Mouse (Mus musculus) central nervous system, embryonic 18 days (tissue): ENCODE data around the gene Babam1. TPM values are rescaled to one million over a fixed set of nuclear protein-coding genes. Genes with fewer than 3 reads are reported as not detected.

Source experiments
- polyA plus RNA-seq: library from polyadenylated mRNA; depleted of rRNA; stranded (reverse); fragments of >200 nt; gene quantifications from 2 replicates; pipeline ENCODE4 v1.2.3, GENCODE M21; 2012; rRNA removed

Babam1 gene
- polyA plus RNA-seq = 97.3 and 104 TPM in 2 replicates

DNA sequence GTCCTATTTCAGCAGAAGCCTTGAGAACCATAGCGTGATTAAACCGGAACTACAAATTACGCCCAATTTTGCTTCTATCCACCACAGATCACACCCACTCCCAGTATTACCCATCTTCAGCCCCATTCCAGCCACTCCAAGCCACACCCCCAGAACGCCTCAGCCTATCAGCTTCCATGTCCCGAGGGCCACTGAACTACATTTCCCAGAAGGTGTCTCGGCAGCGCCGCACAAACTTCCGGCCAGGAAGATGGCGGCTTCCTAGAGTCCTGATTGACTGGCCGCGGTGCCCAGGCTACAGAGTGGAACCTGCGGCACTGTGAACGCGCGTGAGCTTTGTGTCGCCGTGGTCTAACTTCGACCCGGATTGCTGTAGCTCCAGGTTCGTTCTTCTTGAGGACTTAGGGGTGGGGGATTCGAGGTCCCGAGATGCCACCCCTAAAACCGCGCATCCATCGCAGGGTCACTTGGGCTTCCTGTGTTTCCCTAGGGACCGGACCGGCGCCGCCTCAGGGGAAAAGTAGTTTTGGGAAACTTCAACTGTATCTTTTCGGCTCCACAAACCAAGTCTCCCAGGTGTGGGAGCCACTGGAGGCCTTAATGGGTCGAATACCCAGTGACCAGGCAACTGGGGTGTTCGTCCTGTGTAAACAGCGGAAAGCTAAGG, at the start of gene Babam1:
Babam1 (plus strand) TSS at position 223 of the 667 bp plus-strand sequence.

DNA sequence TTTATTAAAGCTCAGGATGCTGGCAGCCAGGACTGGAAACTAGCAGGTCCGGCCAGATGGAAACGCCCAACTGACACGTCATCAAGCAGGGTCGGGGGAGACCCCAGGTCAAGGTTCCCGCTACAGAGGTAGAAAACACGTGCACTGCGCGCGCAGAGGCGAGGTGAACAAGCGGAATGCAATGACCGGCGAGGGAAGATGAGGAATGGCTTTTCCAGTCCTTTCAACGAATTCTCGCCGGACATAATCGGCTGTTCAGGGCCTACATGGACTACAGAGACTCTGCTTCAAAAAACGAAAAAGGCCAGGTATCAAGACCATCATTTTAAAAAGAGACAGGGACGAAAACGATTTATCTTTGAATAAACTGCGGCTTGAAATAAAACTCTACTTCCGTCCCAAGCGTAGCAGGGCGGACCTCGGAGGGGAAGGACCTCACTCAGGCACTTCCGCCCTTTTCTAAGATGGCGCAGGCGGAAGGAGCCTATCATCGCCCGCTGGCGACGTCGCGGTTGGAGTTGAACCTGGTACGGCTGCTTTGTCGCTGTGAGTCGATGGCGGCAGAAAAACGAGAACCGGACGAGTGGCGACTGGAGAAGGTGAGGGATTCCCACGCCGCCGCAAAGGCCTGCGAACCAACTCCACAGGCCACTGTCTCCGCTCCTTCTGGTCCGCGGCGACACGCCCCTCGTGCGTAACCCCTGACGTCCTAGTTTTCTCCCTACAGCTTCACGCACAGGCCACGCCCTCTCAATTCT, 29.7 kb upstream of the Babam1 start, which contains the start of gene Use1:
Use1 (plus strand) TSS at position 78 of the 758 bp plus-strand sequence.

DNA sequence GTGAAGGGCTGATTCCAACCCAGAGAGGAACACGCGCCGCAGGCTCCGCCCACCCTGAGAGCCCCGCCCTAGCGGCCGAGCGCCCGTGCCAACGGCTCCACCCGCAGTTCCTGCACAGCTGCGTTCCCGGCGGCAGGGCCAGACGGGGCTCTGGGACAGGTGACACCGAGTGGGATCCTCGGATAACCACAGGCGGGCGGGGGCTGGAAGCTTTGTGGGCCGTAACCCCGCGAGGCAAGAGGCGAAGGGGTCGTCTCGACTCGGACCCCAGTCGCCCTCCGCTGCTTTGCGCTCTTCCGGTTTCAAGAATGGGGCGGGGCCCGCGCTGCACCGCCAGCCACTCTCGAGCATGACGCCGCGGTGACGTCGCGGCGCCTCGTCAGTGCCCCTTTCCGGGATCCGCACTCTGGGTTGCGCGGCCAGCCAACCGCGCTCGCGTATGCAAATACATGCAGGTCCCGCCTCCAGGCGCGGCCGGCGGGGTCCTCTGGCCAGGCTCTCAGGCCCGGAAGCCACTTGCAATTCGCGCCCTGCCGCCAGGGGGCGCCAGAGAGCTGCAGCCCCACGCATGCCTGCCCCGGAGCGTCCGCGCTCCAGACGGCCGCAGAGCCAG, 25.3 kb upstream of the Babam1 start, which contains the start of gene Ocel1:
Ocel1 (plus strand) TSS at position 63 of the 613 bp plus-strand sequence.

DNA sequence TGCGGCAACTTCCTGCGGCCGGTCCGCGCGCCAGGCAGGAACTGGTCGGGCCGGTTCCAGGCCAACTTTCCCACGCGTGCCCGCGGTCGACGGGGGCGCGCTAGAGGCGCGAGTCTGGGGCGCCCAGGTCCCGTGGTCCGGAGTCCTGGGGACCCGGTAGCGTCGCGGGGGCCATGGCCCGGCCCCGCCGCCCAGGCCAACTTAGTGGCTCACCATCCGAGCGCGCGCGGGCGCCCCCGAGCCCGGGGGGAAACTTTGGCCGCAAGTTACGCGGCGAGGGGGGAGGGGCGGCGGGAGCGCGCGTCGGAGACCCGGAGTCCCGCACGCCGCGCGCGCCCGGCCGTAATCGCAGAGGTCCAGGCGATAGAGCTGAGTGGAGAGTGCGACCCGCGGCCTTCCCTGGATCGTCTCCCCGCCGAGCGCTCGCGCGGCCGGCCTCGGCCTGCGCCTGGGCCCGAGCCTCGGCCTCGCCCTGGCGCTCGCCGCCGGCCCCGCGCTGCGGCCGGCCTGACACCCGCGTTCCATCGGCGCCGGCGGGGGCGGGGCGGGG, 15.2 kb upstream of the Babam1 start, which contains the start of gene Nr2f6:
Nr2f6 (minus strand) TSS at position 540 of the 550 bp plus-strand sequence.

DNA sequence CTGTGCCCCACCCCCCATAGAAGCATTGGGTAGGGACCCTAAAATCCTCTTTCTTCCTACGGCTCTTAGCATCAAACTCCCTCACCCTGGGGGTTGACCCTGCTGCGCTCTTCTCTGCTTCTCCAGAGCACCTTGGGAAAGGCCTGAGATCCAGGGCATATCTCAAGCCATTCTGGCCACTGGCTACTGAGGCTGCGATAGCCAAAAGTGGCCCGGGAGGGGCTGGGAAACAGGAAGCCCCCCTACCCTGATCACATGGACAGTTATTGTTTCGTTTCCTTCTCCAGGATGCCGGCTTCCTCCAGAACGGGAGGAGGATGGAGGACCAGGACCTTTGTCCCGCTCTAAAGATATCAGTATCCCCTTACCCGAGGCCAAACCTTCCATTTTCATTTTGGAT, 1.0 kb upstream of the Babam1 start, which contains the start of gene Ushbp1:
Ushbp1 (minus strand) TSS at position 174 of the 400 bp plus-strand sequence.

DNA sequence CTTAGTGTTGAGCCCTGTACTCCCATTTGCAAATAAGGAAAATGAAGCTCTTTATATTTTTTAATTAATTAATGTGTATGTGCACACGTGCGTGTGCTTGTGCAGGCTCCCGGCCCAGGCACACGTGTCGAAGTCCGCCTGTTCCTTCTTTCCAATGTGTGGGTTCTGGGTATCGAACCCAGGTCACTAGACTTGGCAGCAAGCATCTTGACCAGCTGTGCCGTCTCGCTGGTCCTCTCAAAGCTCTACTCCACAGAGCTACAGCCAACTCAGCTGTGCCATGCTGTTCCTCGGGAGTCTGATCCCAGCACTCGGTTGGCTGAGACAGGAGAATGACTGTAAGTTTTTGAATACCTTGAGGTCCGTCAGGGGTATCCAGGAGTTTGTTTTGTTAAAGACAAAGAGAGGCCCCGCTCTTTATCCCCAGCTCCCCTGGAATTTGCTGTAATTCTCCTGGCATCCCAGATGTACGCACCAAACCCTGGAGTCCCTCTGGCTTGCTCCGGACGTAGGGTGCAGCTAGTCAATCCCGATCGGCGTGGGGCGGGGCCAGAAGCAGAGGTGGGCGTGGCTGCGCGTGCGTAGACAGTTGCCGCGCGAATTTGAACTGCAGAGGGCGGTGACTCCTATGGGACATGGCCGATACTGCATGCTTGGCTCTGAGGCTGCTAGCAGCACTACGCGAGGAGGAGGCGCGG, 8.9 kb downstream of the Babam1 start, which contains the start of gene Ankle1:
Ankle1 (plus strand) TSS at position 610 of the 698 bp plus-strand sequence.

Other genes with a start within 250 kb of the Babam1 start
- 30.5 and 39.3 TPM in 2 replicates for gene Myo9b, start 124.1 kb upstream of the Babam1 start, polyA plus RNA-seq
- gene Haus8, start 123.9 kb upstream of the Babam1 start, polyA plus RNA-seq = 33.6 and 34.4 TPM in 2 replicates
- gene Use1, start 30.0 kb upstream of the Babam1 start, polyA plus RNA-seq = 189 and 196 TPM in 2 replicates
- gene Ocel1, start 25.6 kb upstream of the Babam1 start, polyA plus RNA-seq = 7.5 and 7.7 TPM in 2 replicates
- gene Nr2f6, start 14.9 kb upstream of the Babam1 start, polyA plus RNA-seq = 45.7 and 51.9 TPM in 2 replicates
- gene Ushbp1, start 1.1 kb upstream of the Babam1 start, polyA plus RNA-seq = 8.3 and 11.3 TPM in 2 replicates
- gene Ankle1, start 9.1 kb downstream of the Babam1 start, polyA plus RNA-seq = 8.1 and 8.3 TPM in 2 replicates
- 155 and 157 TPM in 2 replicates for gene Abhd8, start 66.8 kb downstream of the Babam1 start, polyA plus RNA-seq
- 85.0 and 87.9 TPM in 2 replicates for gene Mrpl34, start 68.1 kb downstream of the Babam1 start, polyA plus RNA-seq
- 190 and 206 TPM in 2 replicates for gene Dda1, start 72.3 kb downstream of the Babam1 start, polyA plus RNA-seq
- 123 and 129 TPM in 2 replicates for gene Ano8, start 89.1 kb downstream of the Babam1 start, polyA plus RNA-seq
- 26.4 and 27.6 TPM in 2 replicates for gene Gtpbp3, start 91.2 kb downstream of the Babam1 start, polyA plus RNA-seq
- gene Plvap, start 114.9 kb downstream of the Babam1 start, polyA plus RNA-seq = 5.8 and 9.6 TPM in 2 replicates
- 0.12 and 0.76 TPM in 2 replicates for gene Ccdc194, start 128.8 kb downstream of the Babam1 start, polyA plus RNA-seq
- 23.7 and 32.4 TPM in 2 replicates for gene Bst2, start 140.6 kb downstream of the Babam1 start, polyA plus RNA-seq
- gene Mvb12a, start 146.1 kb downstream of the Babam1 start, polyA plus RNA-seq = 83.5 and 85.0 TPM in 2 replicates
- 0.06 and 0.16 TPM in 2 replicates for gene Tmem221, start 162.0 kb downstream of the Babam1 start, polyA plus RNA-seq
- gene Nxnl1, start 169.7 kb downstream of the Babam1 start, polyA plus RNA-seq = 0.04 TPM in 1 of 2 replicates, not detected in the other
- gene Slc27a1, start 172.0 kb downstream of the Babam1 start, polyA plus RNA-seq = 125 and 129 TPM in 2 replicates
- 81.8 and 92.2 TPM in 2 replicates for gene Pgls, start 195.3 kb downstream of the Babam1 start, polyA plus RNA-seq
- 8.6 and 9.1 TPM in 2 replicates for gene Fam129c, start 200.8 kb downstream of the Babam1 start, polyA plus RNA-seq
- 164 and 174 TPM in 2 replicates for gene Colgalt1, start 214.1 kb downstream of the Babam1 start, polyA plus RNA-seq